ENCODE assay signal across 12 mouse cellular contexts in genomic region chr4:136328115-136328514, GRCm38 (mm10). TPM values are rescaled to one million over a fixed set of nuclear protein-coding genes. Genes with fewer than 3 reads are reported as not detected.
DNase-seq lines count a peak whose midpoint lies in the region; ATAC-seq and TF ChIP-seq lines count a peak whose summit lies in the region.
"Had no signal": no experiment of that assay in that cellular context is flagged by ENCODE, and none has a peak within 500 bp of the region (broad histone marks: within the 10 kb centered on the region; RNA-seq: fewer than 3 reads in every experiment).

No protein-coding gene starts in this region.

- H3K36me3 ChIP-seq in heart, postnatal 0 days (replicated peaks; ENCODE audit: control insufficient read depth, insufficient read depth, low read length), result peaks cover 51% of the 10 kb centered on the region
- peaks cover 3% of the 10 kb centered on the region; the same call in 1 of the 2 replicates for H3K36me3 ChIP-seq in lung, postnatal 0 days (ENCODE audit: insufficient read depth, low read length)

- no peak overlapping the region for H3K9ac ChIP-seq in heart, postnatal 0 days (replicated peaks; ENCODE audit: low read depth, low read length)
- no peak overlapping the region for H3K9ac ChIP-seq in lung, postnatal 0 days (replicated peaks; ENCODE audit: low read depth)
- H3K9ac ChIP-seq: limb, embryonic 15.5 days had no signal

- no peak overlapping the region for H3K4me2 ChIP-seq in heart, postnatal 0 days (ENCODE audit: low read depth, low read length)
- no peak overlapping the region for H3K4me2 ChIP-seq in lung, postnatal 0 days (replicated peaks; ENCODE audit: low read depth, low read length)
- H3K4me2 ChIP-seq: forebrain, embryonic 13.5 days; limb, embryonic 15.5 days had no signal

- DNase-seq in heart, postnatal 0 days (ENCODE audit: low spot score), result no peak
- DNase-seq in heart, postnatal 4 days, result no peak
- no peak for DNase-seq in lung, postnatal 0 days (ENCODE audit: low spot score)
- DNase-seq in lung, adult 18-20 months, result no peak
- peak; percentile 27 for DNase-seq in CD4-positive helper T cell, adult 2 months (ENCODE audit: low read depth, low spot score)
- peak; percentile 18 for DNase-seq in brain, embryonic 14.5 days (ENCODE audit: low read depth)
- DNase-seq in T-cell, adult 2 months (ENCODE audit: low spot score), result no peak
- DNase-seq: adrenal gland, adult 2 months; cerebellum, adult 11-12 months; right cerebral cortex, postnatal 25 days had no signal

- H3K27me3 ChIP-seq in heart, postnatal 0 days (ENCODE audit: control insufficient read depth, insufficient read depth, low read length), result no peaks in the 10 kb centered on the region
- H3K27me3 ChIP-seq in lung, postnatal 0 days (replicated peaks; ENCODE audit: insufficient read depth, low read length), result no peaks in the 10 kb centered on the region
- H3K27me3 ChIP-seq: forebrain, embryonic 13.5 days; limb, embryonic 15.5 days had no signal

- no peak for ATAC-seq in heart, postnatal 0 days (ENCODE audit: insufficient read depth, low read depth)
- no peak for ATAC-seq in lung, postnatal 0 days
- ATAC-seq: forebrain, embryonic 13.5 days had no signal

- TF ChIP-seq EP300 in heart, postnatal 0 days (IDR thresholded peaks at IDR 0.05; ENCODE audit: low read depth), result no peak
- TF ChIP-seq EP300 in lung, postnatal 0 days (IDR thresholded peaks at IDR 0.05), result no peak

- peak; percentile 38 for TF ChIP-seq CTCF in heart, postnatal 0 days (IDR thresholded peaks at IDR 0.05; ENCODE audit: low read depth)
- TF ChIP-seq CTCF in lung, postnatal 0 days (IDR thresholded peaks at IDR 0.05), result peak; percentile 42
- TF ChIP-seq CTCF in brain, embryonic 14.5 days (IDR thresholded peaks at IDR 0.05; ENCODE audit: borderline replicate concordance, extremely low read depth, insufficient read depth, insufficient read length), result no peak

- TF ChIP-seq POLR2A in brain, embryonic 14.5 days (IDR thresholded peaks at IDR 0.05; ENCODE audit: borderline replicate concordance, extremely low read depth, insufficient read depth, insufficient read length, poor library complexity, severe bottlenecking), result no peak

- H3K27ac ChIP-seq in heart, postnatal 0 days (ENCODE audit: low read depth), result 0 out of 2 replicates have a peak overlapping the region, but pooled peaks have one; percentile 11
- no peak overlapping the region for H3K27ac ChIP-seq in lung, postnatal 0 days (ENCODE audit: low read length)
- H3K27ac ChIP-seq: forebrain, embryonic 13.5 days; limb, embryonic 15.5 days had no signal

- H3K9me3 ChIP-seq in heart, postnatal 0 days (replicated peaks; ENCODE audit: control insufficient read depth, low read length), result no peaks in the 10 kb centered on the region
- no peaks in the 10 kb centered on the region for H3K9me3 ChIP-seq in lung, postnatal 0 days (ENCODE audit: low read length)
- H3K9me3 ChIP-seq: forebrain, embryonic 13.5 days; limb, embryonic 15.5 days had no signal

- no peak overlapping the region for H3K4me3 ChIP-seq in heart, postnatal 0 days (ENCODE audit: low read depth, low read length)
- no peak overlapping the region for H3K4me3 ChIP-seq in lung, postnatal 0 days (ENCODE audit: low read depth, low read length)
- H3K4me3 ChIP-seq: forebrain, embryonic 13.5 days; limb, embryonic 15.5 days had no signal

- no peaks in the 10 kb centered on the region for H3K4me1 ChIP-seq in heart, postnatal 0 days (ENCODE audit: control insufficient read depth, insufficient read depth)
- H3K4me1 ChIP-seq in lung, postnatal 0 days (ENCODE audit: insufficient read depth, low read depth, low read length), result no peaks in the 10 kb centered on the region
- H3K4me1 ChIP-seq: forebrain, embryonic 13.5 days; limb, embryonic 15.5 days had no signal

RNA-seq across cellular contexts. Expression of gene Hnrnpr, which starts 17.4 kb away (rescaled TPM):
- 25.1 and 39.7 TPM in 2 replicates for total RNA-seq in heart, postnatal 0 days (2014; rRNA removed; ENCODE audit: low replicate concordance)
- polyA plus RNA-seq in heart, postnatal 0 days (2015; fragmentation: Nextera tagmentation; extraction: Ambion mirVana), result 57.9 and 70.0 TPM in 2 replicates
- total RNA-seq in heart, postnatal 4 days (2021), result 10 to 100 TPM; 91.9 to 99.3 TPM
- polyA plus RNA-seq in lung, postnatal 0 days (2015; fragmentation: Nextera tagmentation; extraction: Ambion mirVana), result 82.2 and 82.9 TPM in 2 replicates
- 138 and 148 TPM in 2 replicates for polyA plus RNA-seq in brain, embryonic 14.5 days (2012; rRNA removed)

RNA-seq across cellular contexts. Expression of gene Zfp46, which starts 43.6 kb away (rescaled TPM):
- total RNA-seq in heart, postnatal 0 days (2014; rRNA removed; ENCODE audit: low replicate concordance), result 19.1 and 21.3 TPM in 2 replicates
- 15.3 and 19.5 TPM in 2 replicates for polyA plus RNA-seq in heart, postnatal 0 days (2015; fragmentation: Nextera tagmentation; extraction: Ambion mirVana)
- 10 to 100 TPM; 47.0 to 50.1 TPM for total RNA-seq in heart, postnatal 4 days (2021)
- polyA plus RNA-seq in lung, postnatal 0 days (2015; fragmentation: Nextera tagmentation; extraction: Ambion mirVana), result 18.4 and 21.0 TPM in 2 replicates
- polyA plus RNA-seq in brain, embryonic 14.5 days (2012; rRNA removed), result 58.3 and 69.5 TPM in 2 replicates

Comparison
In these comparisons a context has a peak if more than half of its experiments do, and no peak if none do; other contexts are left out.
1. DNase-seq: peak in CD4-positive helper T cell, adult 2 months (single experiment) and brain, embryonic 14.5 days (single experiment); none in heart, postnatal 0 days (single experiment), heart, postnatal 4 days (single experiment), lung, postnatal 0 days (single experiment), lung, adult 18-20 months (0 of 2) and T-cell, adult 2 months (single experiment).